Mouse (Mus musculus) gastrocnemius, adult 8-10 months (tissue): ENCODE results near the gene Tprgl. TPM values are rescaled to one million over a fixed set of nuclear protein-coding genes. Genes with fewer than 3 reads are reported as not detected.

ENCODE experiments used
- DNase-seq, 2 experiments: peaks; one replicate each; pipeline ENCODE4 v3.0.0; 2022; ENCODE audit warnings: low spot score in 2 of 2
- total RNA-seq, 4 experiments: library from RNA; stranded (reverse); gene quantifications; 2 replicates each; pipeline ENCODE4 v1.2.4; 2022

Tprgl gene
- total RNA-seq, 4 experiments from 2014 or later = 97.3 to 122 (median 108) TPM

GRCm38 (mm10) chr4:154159961-154160537, 417 bp downstream of the Tprgl start:
- no peak for DNase-seq

GRCm38 (mm10) chr4:154159002-154159401, 1.5 kb downstream of the Tprgl start:
- peak; percentile 70 to 73 for DNase-seq

GRCm38 (mm10) chr4:154157970-154158662, 2.4 kb downstream of the Tprgl start:
- DNase-seq = no peak

- DNase-seq = no peak
Observed at GRCm38 (mm10) chr4:154156050-154156449, 4.4 kb downstream of the Tprgl start.

- peak in 1 of 2 experiments; percentile 15 for DNase-seq
Observed at GRCm38 (mm10) chr4:154154104-154154503, 6.4 kb downstream of the Tprgl start.

- no peak for DNase-seq
Observed at GRCm38 (mm10) chr4:154146342-154146741, 14.1 kb downstream of the Tprgl start.

GRCm38 (mm10) chr4:154144712-154145111, 15.8 kb downstream of the Tprgl start:
- DNase-seq = no peak

- peak; percentile 78 to 81 for DNase-seq
Observed at GRCm38 (mm10) chr4:154142211-154143040, 18.0 kb downstream of the Tprgl start, which contains the start of gene Wrap73. Wrap73 (plus strand) TSS chr4:154142372.

GRCm38 (mm10) chr4:154141009-154141867, 19.2 kb downstream of the Tprgl start:
- DNase-seq = no peak

- DNase-seq = no peak
Observed at GRCm38 (mm10) chr4:154140213-154141008, 20.1 kb downstream of the Tprgl start.

GRCm38 (mm10) chr4:154140182-154140212, 20.5 kb downstream of the Tprgl start, which contains the start of gene Trp73:
Trp73 (minus strand) TSS chr4:154140208.
- no peak for DNase-seq

GRCm38 (mm10) chr4:154139671-154140181, 20.7 kb downstream of the Tprgl start:
- DNase-seq = no peak

- DNase-seq = no peak
Observed at GRCm38 (mm10) chr4:154137139-154137538, 23.3 kb downstream of the Tprgl start.

GRCm38 (mm10) chr4:154134803-154135202, 25.7 kb downstream of the Tprgl start:
- no peak for DNase-seq

- no peak for DNase-seq
Observed at GRCm38 (mm10) chr4:154131894-154132293, 28.6 kb downstream of the Tprgl start.

GRCm38 (mm10) chr4:154129950-154130349, 30.5 kb downstream of the Tprgl start:
- no peak for DNase-seq

GRCm38 (mm10) chr4:154127273-154127672, 33.2 kb downstream of the Tprgl start:
- no peak for DNase-seq

- no peak for DNase-seq
Observed at GRCm38 (mm10) chr4:154125202-154125601, 35.3 kb downstream of the Tprgl start.

- no peak for DNase-seq
Observed at GRCm38 (mm10) chr4:154123553-154123952, 36.9 kb downstream of the Tprgl start.

- no peak for DNase-seq
Observed at GRCm38 (mm10) chr4:154122374-154122773, 38.1 kb downstream of the Tprgl start.

- DNase-seq = no peak
Observed at GRCm38 (mm10) chr4:154121800-154122199, 38.7 kb downstream of the Tprgl start.
